Mouse (Mus musculus) bone marrow macrophage, adult 2 months (primary cell): ENCODE measurements around the gene Mapk6.

Source experiments
- CTCF ChIP-seq: IDR thresholded peaks from 2 replicates; pipeline ENCODE4 v1.5.1; 2012; ENCODE audit warnings: low read depth, mild to moderate bottlenecking, low read length, moderate library complexity
- POLR2A ChIP-seq: IDR thresholded peaks from 2 replicates; pipeline ENCODE4 v1.6.1; 2012; ENCODE audit warnings: mild to moderate bottlenecking, low read depth, low read length, borderline replicate concordance

DNA sequence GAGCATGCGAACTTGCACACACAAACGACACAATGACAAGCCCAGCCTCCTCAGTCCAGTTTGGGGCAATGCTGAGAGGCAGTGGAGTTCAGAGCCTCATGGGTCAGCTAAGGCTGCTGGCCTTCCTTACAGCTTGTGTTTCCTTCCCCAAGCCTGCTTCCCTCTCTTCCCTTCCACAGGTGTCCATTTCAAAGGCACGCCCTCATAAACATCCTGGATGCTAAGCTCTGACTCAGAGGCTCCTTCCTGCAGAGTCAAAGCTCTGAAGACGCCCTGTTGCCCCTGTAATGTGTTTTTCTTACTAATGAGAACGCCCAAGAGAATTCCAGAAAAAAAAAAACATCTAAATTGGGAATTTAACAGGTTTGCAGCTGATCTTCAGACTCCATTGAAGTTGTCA is 13.9 kb upstream of the Mapk6 start:
- TF ChIP-seq CTCF (no peak), POLR2A (no peak)
